Mouse (Mus musculus) mammary gland, adult 2 months (tissue): ENCODE results near the gene Klhdc2. TPM values are rescaled to one million over a fixed set of nuclear protein-coding genes. Genes with fewer than 3 reads are reported as not detected.

Experiments
- polyA plus RNA-seq: library from polyadenylated mRNA; depleted of rRNA; stranded (reverse); fragments of >200 nt; gene quantifications from 2 replicates; pipeline ENCODE4 v1.2.3, GENCODE M21; 2012; ENCODE audit warnings: low replicate concordance; rRNA removed

Klhdc2 gene
- polyA plus RNA-seq = 35.6 and 52.1 TPM in 2 replicates

GRCm38 (mm10) chr12:69296511-69297410 is at the start of gene Klhdc2:
TSS of gene Klhdc2 (plus strand) at chr12:69296681.

GRCm38 (mm10) chr12:69356546-69357299 is 60.2 kb downstream of the Klhdc2 start, which contains the start of gene Nemf:
TSS of gene Nemf (minus strand) at chr12:69357165.

Other genes starting within 250 kb of the Klhdc2 start
- gene Rps29, start 137.5 kb upstream of the Klhdc2 start, polyA plus RNA-seq = 1,350 and 1,796 TPM in 2 replicates
- gene Lrr1, start 127.9 kb upstream of the Klhdc2 start, polyA plus RNA-seq = 0.11 and 1.0 TPM in 2 replicates
- 59.4 and 77.1 TPM in 2 replicates for gene Rpl36al, start 112.6 kb upstream of the Klhdc2 start, polyA plus RNA-seq
- 14.8 and 22.5 TPM in 2 replicates for gene Mgat2, start 112.5 kb upstream of the Klhdc2 start, polyA plus RNA-seq
- gene Gm49383, start 99.6 kb upstream of the Klhdc2 start, polyA plus RNA-seq = 2.9 and 3.3 TPM in 2 replicates
- gene Dnaaf2, start 98.3 kb upstream of the Klhdc2 start, polyA plus RNA-seq = 0.93 and 0.97 TPM in 2 replicates
- 0.16 TPM in 1 of 2 replicates, not detected in the other for gene Gm49384, start 92.4 kb upstream of the Klhdc2 start, polyA plus RNA-seq
- 2.3 and 5.6 TPM in 2 replicates for gene Pole2, start 68.5 kb upstream of the Klhdc2 start, polyA plus RNA-seq
- gene Klhdc1, start 55.5 kb upstream of the Klhdc2 start, polyA plus RNA-seq = 1.5 and 4.8 TPM in 2 replicates
- 2.2 and 6.0 TPM in 2 replicates for gene Nemf, start 60.5 kb downstream of the Klhdc2 start, polyA plus RNA-seq
- gene Arf6, start 75.5 kb downstream of the Klhdc2 start, polyA plus RNA-seq = 69.2 and 273 TPM in 2 replicates
- gene Gm9887, start 75.8 kb downstream of the Klhdc2 start, polyA plus RNA-seq = 1.3 and 6.8 TPM in 2 replicates